Mouse (Mus musculus): ENCODE data around the gene Myo3a. TPM values are rescaled to one million over a fixed set of nuclear protein-coding genes. Genes with fewer than 3 reads are reported as not detected.
A peak's percentile ranks its signal among the peaks of the same experiment; 100 is the strongest.

Myo3a gene
- polyA plus RNA-seq, 3 experiments from 2014 or later, result not detected

- ATAC-seq, result no peak
Observed at GRCm38 (mm10) chr2:22620978-22621827, 393.9 kb downstream of the Myo3a start.

GRCm38 (mm10) chr2:22621828-22622731, 394.8 kb downstream of the Myo3a start, which contains the start of gene Gad2:
Gene Gad2 (plus strand): TSS chr2:22622205.
- peak; percentile 56 for ATAC-seq

GRCm38 (mm10) chr2:22623111-22624070, 396.1 kb downstream of the Myo3a start:
- ATAC-seq, result no peak

GRCm38 (mm10) chr2:22624188-22624975, 397.1 kb downstream of the Myo3a start:
- no peak for ATAC-seq

GRCm38 (mm10) chr2:22625096-22625960, 398.0 kb downstream of the Myo3a start:
- no peak for ATAC-seq

- ATAC-seq, result no peak
Observed at GRCm38 (mm10) chr2:22627147-22627666, 399.9 kb downstream of the Myo3a start.

- ATAC-seq, result no peak
Observed at GRCm38 (mm10) chr2:22627819-22628432, 400.6 kb downstream of the Myo3a start.

- peak; percentile 56 for ATAC-seq
Observed at GRCm38 (mm10) chr2:22634766-22635165, 407.5 kb downstream of the Myo3a start.

- no peak for ATAC-seq
Observed at GRCm38 (mm10) chr2:22646134-22646533, 418.8 kb downstream of the Myo3a start.

GRCm38 (mm10) chr2:22648394-22648793, 421.1 kb downstream of the Myo3a start:
- ATAC-seq, result no peak

- no peak for ATAC-seq
Observed at GRCm38 (mm10) chr2:22651826-22652225, 424.5 kb downstream of the Myo3a start.

GRCm38 (mm10) chr2:22663731-22664130, 436.4 kb downstream of the Myo3a start:
- no peak for ATAC-seq

All from inflammation-experienced regulatory T-cells, adult 6 months (primary cell).